Mouse (Mus musculus): ENCODE results near the gene Abca4. TPM values are rescaled to one million over a fixed set of nuclear protein-coding genes. Genes with fewer than 3 reads are reported as not detected.
"Not testable (repeated sequence)": the region's sequence is repeated elsewhere in the genome, so short reads cannot be mapped to it uniquely, and the experiment has no call there.

Gene Abca4
- total RNA-seq, 2 experiments from 2014 or later: not detected

GRCm38 (mm10) chr3:122205753-122206152, 161.5 kb downstream of the Abca4 start:
- no peak for ATAC-seq (replicated peaks; ENCODE audit: low FRiP score, poor library complexity, severe bottlenecking)

GRCm38 (mm10) chr3:122206279-122207070, 162.2 kb downstream of the Abca4 start:
- 0 out of 2 replicates have a peak, but pooled peaks have one; percentile 19 for ATAC-seq (replicated peaks; ENCODE audit: low FRiP score, poor library complexity, severe bottlenecking)

GRCm38 (mm10) chr3:122207766-122208165, 163.5 kb downstream of the Abca4 start:
- no peak for ATAC-seq (replicated peaks; ENCODE audit: low FRiP score, poor library complexity, severe bottlenecking)

- ATAC-seq (replicated peaks; ENCODE audit: low FRiP score, poor library complexity, severe bottlenecking): no peak
These were observed 164.3 kb downstream of the Abca4 start for GRCm38 (mm10) chr3:122208296-122209225.

GRCm38 (mm10) chr3:122209511-122209910, 165.3 kb downstream of the Abca4 start:
- ATAC-seq (replicated peaks; ENCODE audit: low FRiP score, poor library complexity, severe bottlenecking): no peak

- no peak for ATAC-seq (replicated peaks; ENCODE audit: low FRiP score, poor library complexity, severe bottlenecking)
These were observed 166.2 kb downstream of the Abca4 start for GRCm38 (mm10) chr3:122210434-122210833.

- ATAC-seq (replicated peaks; ENCODE audit: low FRiP score, poor library complexity, severe bottlenecking): no peak
These were observed 166.6 kb downstream of the Abca4 start for GRCm38 (mm10) chr3:122210846-122211245.

GRCm38 (mm10) chr3:122211446-122212125, 167.3 kb downstream of the Abca4 start:
- no peak for ATAC-seq (replicated peaks; ENCODE audit: low FRiP score, poor library complexity, severe bottlenecking)

- no peak for ATAC-seq (replicated peaks; ENCODE audit: low FRiP score, poor library complexity, severe bottlenecking)
These were observed 177.2 kb downstream of the Abca4 start for GRCm38 (mm10) chr3:122221240-122222036.

GRCm38 (mm10) chr3:122226972-122227371, 182.7 kb downstream of the Abca4 start:
- ATAC-seq (replicated peaks; ENCODE audit: low FRiP score, poor library complexity, severe bottlenecking): not testable (repeated sequence)

Other genes with a start within 250 kb of the Abca4 start
- 7.6 and 10.9 TPM in 2 replicates for gene Abcd3, start 229.1 kb upstream of the Abca4 start, total RNA-seq (2015; ENCODE audit: low replicate concordance)
- 4.9 and 8.5 TPM in 2 replicates for gene Abcd3, start 229.1 kb upstream of the Abca4 start, total RNA-seq (2017; ENCODE audit: low replicate concordance)
- 3.6 and 3.8 TPM in 2 replicates for gene Arhgap29, start 91.9 kb upstream of the Abca4 start, total RNA-seq (2015; ENCODE audit: low replicate concordance)
- 0.39 and 3.6 TPM in 2 replicates for gene Arhgap29, start 91.9 kb upstream of the Abca4 start, total RNA-seq (2017; ENCODE audit: low replicate concordance)
- gene Gclm, start 201.1 kb downstream of the Abca4 start, total RNA-seq (2015; ENCODE audit: low replicate concordance): 337 and 399 TPM in 2 replicates
- gene Gclm, start 201.1 kb downstream of the Abca4 start, total RNA-seq (2017; ENCODE audit: low replicate concordance): 336 and 379 TPM in 2 replicates
- gene Dnttip2, start 229.9 kb downstream of the Abca4 start, total RNA-seq (2015; ENCODE audit: low replicate concordance): 58.7 and 68.3 TPM in 2 replicates
- gene Dnttip2, start 229.9 kb downstream of the Abca4 start, total RNA-seq (2017; ENCODE audit: low replicate concordance): 23.7 and 31.9 TPM in 2 replicates
- 0.72 TPM in 1 of 2 replicates, not detected in the other for gene Bcar3, start 249.7 kb downstream of the Abca4 start, total RNA-seq (2015; ENCODE audit: low replicate concordance)
- gene Bcar3, start 249.7 kb downstream of the Abca4 start, total RNA-seq (2017; ENCODE audit: low replicate concordance): 2.6 TPM in 1 of 2 replicates, not detected in the other

All from erythroid progenitor cell, adult 5-6 weeks (primary cell).